Mouse (Mus musculus) cerebellum, adult 2 months (tissue): Measurements from ENCODE around the gene Gm48551. TPM values are rescaled to one million over a fixed set of nuclear protein-coding genes. Genes with fewer than 3 reads are reported as not detected.

Experiments
- DNase-seq, 2 experiments: peaks; one replicate each; pipeline ENCODE4 v3.0.0; 2021
- H3K27ac ChIP-seq: fragments of 200-500 bp; 2 replicates; pipeline ENCODE4 v1.5.1; 2012; ENCODE audit warnings: low read length, control low read depth, inconsistent platforms; ENCODE audit not compliant: insufficient read depth
- H3K27me3 ChIP-seq: fragments of 200-500 bp; 2 replicates; pipeline ENCODE4 v1.6.1; 2012; ENCODE audit warnings: inconsistent platforms, mild to moderate bottlenecking, low read length, moderate library complexity; ENCODE audit not compliant: control insufficient read depth, insufficient read depth
- H3K4me1 ChIP-seq: fragments of 200-500 bp; 2 replicates; pipeline ENCODE4 v1.6.1; 2011; ENCODE audit warnings: low read length; ENCODE audit not compliant: control insufficient read depth, insufficient read depth
- H3K4me3 ChIP-seq: fragments of 200-500 bp; replicated peaks from 2 replicates; pipeline ENCODE3; 2011; ENCODE audit warnings: mild to moderate bottlenecking, low read depth, low read length, control low read depth; ENCODE audit not compliant: insufficient read depth
- CTCF ChIP-seq: fragments of 200-500 bp; IDR thresholded peaks from 2 replicates; pipeline ENCODE4 v1.5.1; 2011; ENCODE audit warnings: low read depth, mild to moderate bottlenecking, control low read depth, low read length, moderate library complexity, borderline replicate concordance; ENCODE audit not compliant: insufficient read depth
- POLR2A ChIP-seq: fragments of 200-500 bp; IDR thresholded peaks from 2 replicates; pipeline ENCODE4 v1.6.1; 2011; ENCODE audit warnings: low read length, control low read depth, borderline replicate concordance; ENCODE audit not compliant: insufficient read depth
- WGBS: fragments of 180-500 bp; shearing (Covaris S2); methylation state at CpG from one replicate; pipeline ENCODE4 v1.1.7; 2018; 5-methylcytosine and 5-hydroxymethylcytosine counted together
- polyA plus RNA-seq: library from polyadenylated mRNA; depleted of rRNA; stranded (reverse); fragments of >200 nt; gene quantifications from 2 replicates; pipeline ENCODE4 v1.2.3, GENCODE M21; 2012

Gm48551 gene
- polyA plus RNA-seq, 1 experiment, result 10.8 TPM

DNA sequence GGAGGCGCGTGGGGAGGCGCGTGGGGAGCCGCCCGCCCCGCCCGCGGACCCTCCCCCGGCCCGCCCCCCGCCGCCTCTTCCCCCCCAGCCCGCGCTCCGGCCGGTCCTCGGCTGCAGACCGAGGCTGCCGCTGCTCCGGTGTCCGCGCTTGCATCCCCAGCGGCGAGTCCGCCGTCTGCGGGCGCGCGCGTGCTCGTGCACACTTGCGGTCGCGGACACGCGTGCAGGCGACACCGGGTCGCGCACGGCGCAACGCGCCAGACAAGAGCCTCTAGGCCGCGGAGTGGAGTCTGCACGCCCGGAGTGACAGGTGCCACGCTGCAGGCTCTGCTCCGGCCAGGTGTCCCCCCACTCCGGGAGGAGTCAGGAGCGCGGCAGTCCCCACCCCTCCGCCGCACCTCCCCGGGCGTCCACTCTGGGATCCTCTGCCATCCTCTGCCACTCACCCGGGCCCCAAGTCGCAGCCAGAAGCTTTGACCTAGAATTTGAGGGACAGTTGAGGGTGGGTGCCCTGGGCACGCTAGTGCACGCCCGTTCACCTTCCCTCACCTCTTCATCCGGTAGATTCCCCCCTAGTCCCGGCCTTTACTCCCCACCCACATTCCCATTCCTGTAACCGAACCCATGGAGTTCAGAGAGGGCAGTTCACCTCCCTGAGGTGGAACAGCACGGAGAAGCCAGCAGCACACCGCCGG, 46.7 kb downstream of the Gm48551 start:
- peak; percentile 89 to 90 for DNase-seq
- Histone ChIP-seq H3K4me1 (peaks cover 56% of the 10 kb centered on the region), H3K4me3 (peak overlapping the region; percentile 83), H3K27ac (peak overlapping the region; percentile 91), H3K27me3 (no peaks in the 10 kb centered on the region)
- WGBS, result under 1% methylated on average over 67 of the region's 70 CpGs
- TF ChIP-seq POLR2A, result peak; percentile 72
- no peak for TF ChIP-seq CTCF

DNA sequence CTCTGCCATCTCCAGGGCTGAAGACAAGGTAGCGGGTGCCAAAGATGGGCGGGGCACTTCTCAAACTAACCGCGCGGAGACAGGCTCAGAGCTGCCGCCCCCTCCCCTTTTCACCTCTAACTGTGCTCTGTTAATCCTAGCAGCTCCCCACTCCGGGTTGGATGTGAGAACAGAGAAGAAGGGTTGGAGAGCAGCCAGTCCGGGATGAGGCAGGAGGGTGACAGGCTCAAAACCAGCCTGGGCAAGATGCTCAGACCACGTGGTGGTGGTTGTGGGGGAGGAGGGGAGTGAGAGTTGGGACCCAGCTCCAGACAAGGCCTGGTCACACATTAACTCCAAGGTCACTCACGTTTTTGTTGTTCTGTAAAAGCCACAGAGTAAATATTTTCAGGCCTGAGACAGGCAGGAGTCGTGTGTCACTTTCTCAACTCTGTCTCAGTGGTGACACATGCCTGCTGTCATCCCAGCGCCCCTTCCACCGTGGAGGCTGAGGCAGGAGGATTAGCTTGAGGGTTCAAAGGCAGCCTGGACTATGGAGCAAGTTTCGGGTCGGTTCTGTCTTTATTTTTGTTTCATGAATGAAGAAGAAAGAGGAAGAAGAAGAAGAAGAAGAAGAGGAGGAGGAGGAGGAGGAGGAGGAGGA, 47.4 kb downstream of the Gm48551 start:
- Histone ChIP-seq H3K27me3 (no peaks in the 10 kb centered on the region), H3K27ac (peak overlapping the region; percentile 72), H3K4me1 (peaks cover 57% of the 10 kb centered on the region), H3K4me3 (peak overlapping the region; percentile 83)
- TF ChIP-seq CTCF (no peak), POLR2A (no peak)
- 17% methylated on average over 15 of the region's 15 CpGs for WGBS
- DNase-seq, result peak in 1 of 2 experiments; percentile 70

DNA sequence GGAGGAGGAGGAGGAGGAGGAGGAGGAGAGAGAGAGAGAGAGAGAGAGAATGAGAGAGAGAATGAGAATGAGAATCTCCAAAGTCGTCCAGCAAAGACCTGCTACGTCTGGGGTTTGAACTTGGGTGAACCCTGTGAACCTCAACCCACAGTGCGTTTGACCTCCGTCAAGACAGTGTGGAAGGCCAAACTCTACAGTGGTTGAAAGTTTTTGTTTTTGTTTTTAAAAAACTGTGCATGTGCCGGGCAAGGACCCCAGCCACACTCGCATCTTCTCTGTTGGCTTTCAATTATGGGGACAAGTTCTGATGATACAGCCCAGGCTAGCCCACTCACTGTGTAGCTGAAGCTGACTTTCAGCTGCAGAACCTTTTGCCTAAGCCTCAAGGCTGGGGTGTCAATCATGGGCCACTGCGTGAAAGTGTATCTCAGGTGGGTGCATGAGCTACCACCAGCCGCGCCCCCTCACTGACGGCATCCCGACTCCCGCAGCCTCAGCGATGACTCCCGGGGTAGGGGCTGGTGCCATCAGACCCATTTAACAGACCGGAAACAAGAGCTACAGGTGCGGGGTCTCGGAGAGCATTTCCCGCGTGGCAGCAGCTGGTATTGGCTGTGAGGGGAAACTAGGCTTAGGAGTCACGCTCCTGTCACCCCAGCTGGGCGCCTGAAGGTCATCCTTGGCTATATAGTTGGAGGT, 48.1 kb downstream of the Gm48551 start:
- peak overlapping the region; percentile 16; the same call in 1 of the 2 replicates for H3K27ac ChIP-seq
- H3K4me1 ChIP-seq, result peaks cover 55% of the 10 kb centered on the region
- H3K27me3 ChIP-seq, result no peaks in the 10 kb centered on the region
- 42% methylated on average over 21 of the region's 21 CpGs for WGBS
- no peak for DNase-seq
- peak overlapping the region; percentile 53 for H3K4me3 ChIP-seq
- no peak for TF ChIP-seq POLR2A
- TF ChIP-seq CTCF, result no peak

DNA sequence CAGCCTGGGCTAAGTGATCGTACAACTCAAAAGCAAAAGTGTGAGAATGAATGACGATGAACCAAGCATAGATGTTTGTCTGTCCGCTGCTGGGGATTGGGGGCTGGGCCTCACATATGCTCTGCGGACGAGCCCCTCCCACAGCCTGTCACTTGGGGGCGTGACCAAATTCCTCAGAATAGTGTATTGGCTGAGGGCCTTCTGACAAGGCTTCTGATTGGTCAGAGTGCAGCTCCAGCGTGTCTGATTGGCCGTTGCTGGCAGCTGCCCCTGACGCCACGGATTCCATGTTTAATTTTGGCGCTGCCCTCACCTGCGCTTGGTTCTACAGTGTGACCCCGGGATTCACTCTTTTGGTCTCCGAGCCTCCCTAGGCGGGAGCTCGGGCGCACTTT, 48.6 kb downstream of the Gm48551 start:
- Histone ChIP-seq H3K4me3 (peak overlapping the region; percentile 53), H3K4me1 (peaks cover 52% of the 10 kb centered on the region), H3K27me3 (no peaks in the 10 kb centered on the region), H3K27ac (peak overlapping the region; percentile 74)
- DNase-seq, result peak; percentile 93 to 98
- WGBS, result under 1% methylated on average over 17 of the region's 17 CpGs
- no peak for TF ChIP-seq CTCF
- TF ChIP-seq POLR2A, result peak; percentile 32; the same call in 1 of the 2 replicates

DNA sequence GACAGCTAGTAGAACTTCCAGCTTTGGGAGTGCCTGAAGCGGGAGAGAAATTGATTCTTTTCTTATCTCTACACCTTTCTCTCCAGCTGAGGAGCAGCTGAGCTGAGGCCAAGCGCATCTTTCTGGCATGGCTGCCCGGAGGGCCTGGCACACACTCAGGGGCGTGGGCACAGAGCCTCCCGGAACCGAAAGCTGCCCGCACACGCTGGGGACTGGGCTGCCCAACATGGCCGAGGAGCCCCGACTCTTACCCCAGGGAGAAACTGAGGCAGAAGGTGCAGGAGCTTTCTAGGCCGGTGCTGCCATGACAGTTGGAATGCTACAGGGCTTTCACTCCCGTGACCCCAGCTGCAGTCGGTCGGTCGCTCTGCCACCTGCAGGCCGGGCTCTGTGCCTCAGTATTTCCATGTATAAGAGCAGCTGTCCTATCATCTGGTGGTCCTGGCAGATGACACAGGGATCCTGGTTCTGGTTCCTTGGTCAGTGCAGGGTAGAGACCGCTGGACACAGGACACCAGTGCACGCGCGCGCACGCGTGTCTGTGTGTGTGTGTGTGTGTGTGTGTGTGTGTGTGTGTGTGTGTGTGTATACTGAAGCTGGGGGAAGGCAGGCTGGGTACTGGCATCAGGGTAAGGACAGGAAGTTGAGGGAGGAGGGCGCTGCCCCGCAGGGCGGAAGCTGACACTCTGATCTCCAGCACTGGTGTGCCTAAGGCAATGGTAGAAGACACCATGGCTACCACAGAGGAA, 49.4 kb downstream of the Gm48551 start:
- Histone ChIP-seq H3K4me1 (peaks cover 45% of the 10 kb centered on the region), H3K27ac (peak overlapping the region; percentile 8; the same call in 1 of the 2 replicates), H3K4me3 (peak overlapping the region; percentile 3), H3K27me3 (no peaks in the 10 kb centered on the region)
- peak; percentile 52 to 56 for DNase-seq
- whole genome bisulfite sequencing, result 18% methylated on average over 26 of the region's 26 CpGs
- no peak for TF ChIP-seq POLR2A
- no peak for TF ChIP-seq CTCF

DNA sequence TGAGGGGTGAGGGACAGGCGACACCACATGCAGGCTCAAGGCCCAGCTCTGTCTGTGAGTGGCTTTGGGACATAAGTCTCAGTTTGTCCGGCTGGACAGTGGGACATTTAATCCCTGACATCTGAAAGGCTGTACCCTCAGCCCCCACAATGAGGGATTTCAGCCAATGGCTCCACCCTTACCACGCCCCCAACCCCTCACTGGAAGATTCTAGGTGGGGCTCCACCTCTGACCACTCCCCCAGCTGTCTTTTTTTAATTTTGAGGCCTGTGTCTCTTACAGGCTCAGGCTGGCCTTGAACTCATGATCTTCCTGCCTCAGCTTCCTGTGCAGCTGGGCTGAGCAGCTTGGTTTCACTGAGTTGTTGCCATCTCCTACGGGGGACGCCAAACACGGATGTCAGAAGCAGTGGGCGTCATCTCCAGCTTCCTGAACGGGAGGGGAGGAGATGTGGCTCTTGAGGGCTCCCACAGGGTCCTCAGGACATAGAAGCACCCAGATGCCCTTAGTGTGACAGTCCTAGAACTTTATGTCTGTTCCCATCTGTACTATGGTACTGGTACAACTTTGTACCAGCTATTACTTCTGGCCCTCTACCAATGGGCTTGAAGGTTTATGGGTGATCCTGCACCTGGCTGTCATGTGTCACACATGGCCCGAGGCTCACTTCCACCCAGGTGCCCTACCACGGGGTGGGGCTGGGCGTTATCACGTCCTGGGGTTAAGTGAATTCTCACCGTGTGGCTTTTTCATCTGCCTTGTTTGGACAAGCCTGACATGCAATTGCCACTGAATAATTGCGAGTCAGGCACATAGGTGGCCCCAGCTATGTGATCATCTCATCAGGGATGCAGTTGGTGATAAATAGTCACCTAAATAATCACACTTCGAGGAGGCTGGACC, 50.3 kb downstream of the Gm48551 start:
- Histone ChIP-seq H3K27me3 (no peaks in the 10 kb centered on the region), H3K4me3 (no peak overlapping the region), H3K27ac (peak overlapping the region; percentile 54), H3K4me1 (peaks cover 41% of the 10 kb centered on the region)
- WGBS, result 30% methylated on average over 15 of the region's 15 CpGs
- TF ChIP-seq POLR2A, result no peak
- no peak for TF ChIP-seq CTCF
- peak; percentile 33 to 40 for DNase-seq
